Mouse (Mus musculus) MEL (cell line): ENCODE measurements around the gene Ankk1.

Experiments
- CHD1 ChIP-seq: IDR thresholded peaks from 2 replicates; pipeline ENCODE4 v1.6.1; 2012; ENCODE audit warnings: low read depth, mild to moderate bottlenecking, inconsistent platforms, low read length, improper control_type of control experiment
- CTCF ChIP-seq, 3 experiments: IDR thresholded peaks in 2 of 3; conservative IDR thresholded peaks in 1 of 3; 2 replicates each; pipeline ENCODE4 v1.5.1; 2011 to 2012; ENCODE audit warnings: low read length in 3 of 3, low read depth in 2 of 3, mild to moderate bottlenecking in 2 of 3, improper control_type of control experiment in 1 of 3, inconsistent platforms in 1 of 3, mixed read lengths in 1 of 3, moderate library complexity in 1 of 3; ENCODE audit not compliant: control insufficient read depth in 1 of 3, insufficient read depth in 1 of 3, poor library complexity in 1 of 3, severe bottlenecking in 1 of 3
- ETS1 ChIP-seq: IDR thresholded peaks from 2 replicates; pipeline ENCODE4 v1.6.1; 2012; ENCODE audit warnings: low read depth, mild to moderate bottlenecking, inconsistent platforms, low read length, improper control_type of control experiment, moderate library complexity
- RCOR1 ChIP-seq: IDR thresholded peaks from 2 replicates; pipeline ENCODE4 v1.6.1; 2012; ENCODE audit warnings: low read depth, mild to moderate bottlenecking, inconsistent platforms, low read length, improper control_type of control experiment
- ZC3H11A ChIP-seq: IDR thresholded peaks from 2 replicates; pipeline ENCODE4 v1.6.1; 2012; ENCODE audit warnings: low read depth, mild to moderate bottlenecking, inconsistent platforms, low read length, improper control_type of control experiment

DNA sequence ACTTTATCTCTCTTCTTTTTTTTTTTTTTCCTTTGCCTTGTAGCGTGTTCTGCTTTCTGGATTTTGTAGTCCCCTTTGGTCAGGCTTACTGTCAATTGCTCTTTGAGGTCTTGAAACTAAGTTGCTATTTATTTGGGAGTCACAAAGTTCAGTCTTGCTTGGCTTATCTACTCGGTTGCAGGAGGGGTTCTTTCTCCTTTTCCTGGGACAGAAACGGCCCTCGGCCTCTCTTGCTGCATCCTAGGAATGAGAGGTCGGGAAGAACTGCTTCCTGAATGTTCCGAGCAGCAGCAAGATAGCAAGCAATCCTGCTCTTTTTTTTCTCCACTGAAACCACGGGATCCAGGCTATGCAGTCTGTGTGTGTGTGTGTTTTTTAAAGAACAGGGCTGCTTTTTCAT lies 41.5 kb downstream of the Ankk1 start:
- no peak for TF ChIP-seq CTCF (IDR thresholded peaks at IDR 0.05 in 2 of 3, conservative IDR thresholded peaks at IDR 0.05 in 1 of 3; ENCODE audit: control insufficient read depth in 1 of 3, insufficient read depth in 1 of 3, low read depth in 2 of 3, low read length in 3 of 3, poor library complexity in 1 of 3, severe bottlenecking in 1 of 3)
- TF ChIP-seq ETS1 = no peak
- TF ChIP-seq ZC3H11A = no peak
- TF ChIP-seq RCOR1 = no peak
- no peak for TF ChIP-seq CHD1
